Mouse (Mus musculus): Measurements from ENCODE around the gene Gm8082. TPM values are rescaled to one million over a fixed set of nuclear protein-coding genes. Genes with fewer than 3 reads are reported as not detected.
"Not testable (repeated sequence)": the region's sequence is repeated elsewhere in the genome, so short reads cannot be mapped to it uniquely, and the experiment has no call there.

Gene Gm8082
- not detected in 2 replicates for polyA plus RNA-seq (2015; fragmentation: Nextera tagmentation; extraction: Ambion mirVana)

- H3K4me2 ChIP-seq (replicated peaks); H3K9me3 ChIP-seq; H3K27me3 ChIP-seq (replicated peaks); H3K27ac ChIP-seq; H3K9ac ChIP-seq; H3K36me3 ChIP-seq; H3K4me1 ChIP-seq (replicated peaks); H3K4me3 ChIP-seq (replicated peaks); ATAC-seq: not testable (repeated sequence)
- WGBS = 100% methylated on average over 1 of the region's 1 CpGs
Observed at GRCm38 (mm10) chr14:42993524-42993923, at the start of gene Gm8082. Gm8082 (minus strand) TSS chr14:42993624.

- not testable (repeated sequence) for H3K36me3 ChIP-seq; H3K4me2 ChIP-seq (replicated peaks); H3K4me1 ChIP-seq (replicated peaks); H3K27ac ChIP-seq; H3K4me3 ChIP-seq (replicated peaks); H3K9ac ChIP-seq; ATAC-seq; H3K9me3 ChIP-seq; H3K27me3 ChIP-seq (replicated peaks)
Observed at GRCm38 (mm10) chr14:43015528-43015927, 22.1 kb upstream of the Gm8082 start, which contains the start of gene Gm10376. Gm10376 (minus strand) TSS chr14:43015628.

Other genes with a start within 250 kb of the Gm8082 start
- not detected in 2 replicates for gene Gm3015, start 224.8 kb downstream of the Gm8082 start, polyA plus RNA-seq (2015; fragmentation: Nextera tagmentation; extraction: Ambion mirVana)
- not detected in 2 replicates for gene Gm10377, start 195.6 kb downstream of the Gm8082 start, polyA plus RNA-seq (2015; fragmentation: Nextera tagmentation; extraction: Ambion mirVana)
- not detected in 2 replicates for gene Gm21977, start 140.1 kb downstream of the Gm8082 start, polyA plus RNA-seq (2015; fragmentation: Nextera tagmentation; extraction: Ambion mirVana)
- gene Gm10376, start 22.0 kb upstream of the Gm8082 start, polyA plus RNA-seq (2015; fragmentation: Nextera tagmentation; extraction: Ambion mirVana) = not detected in 2 replicates
- not detected in 2 replicates for gene Gm8094, start 83.0 kb upstream of the Gm8082 start, polyA plus RNA-seq (2015; fragmentation: Nextera tagmentation; extraction: Ambion mirVana)
- not detected in 2 replicates for gene Gm8104, start 107.0 kb upstream of the Gm8082 start, polyA plus RNA-seq (2015; fragmentation: Nextera tagmentation; extraction: Ambion mirVana)
- not detected in 2 replicates for gene Gm7233, start 186.2 kb upstream of the Gm8082 start, polyA plus RNA-seq (2015; fragmentation: Nextera tagmentation; extraction: Ambion mirVana)
- not detected in 2 replicates for gene Gm8122, start 241.7 kb upstream of the Gm8082 start, polyA plus RNA-seq (2015; fragmentation: Nextera tagmentation; extraction: Ambion mirVana)

Measured in intestine, embryonic 15.5 days (tissue).